Mouse (Mus musculus): Measurements from ENCODE around the gene Spic. TPM values are rescaled to one million over a fixed set of nuclear protein-coding genes. Genes with fewer than 3 reads are reported as not detected.

The Spic gene
- total RNA-seq (2023) = 1 to 10 TPM in 1 of 2 experiments, under 1 TPM in 1; 0.60 to 1.2 TPM

DNA sequence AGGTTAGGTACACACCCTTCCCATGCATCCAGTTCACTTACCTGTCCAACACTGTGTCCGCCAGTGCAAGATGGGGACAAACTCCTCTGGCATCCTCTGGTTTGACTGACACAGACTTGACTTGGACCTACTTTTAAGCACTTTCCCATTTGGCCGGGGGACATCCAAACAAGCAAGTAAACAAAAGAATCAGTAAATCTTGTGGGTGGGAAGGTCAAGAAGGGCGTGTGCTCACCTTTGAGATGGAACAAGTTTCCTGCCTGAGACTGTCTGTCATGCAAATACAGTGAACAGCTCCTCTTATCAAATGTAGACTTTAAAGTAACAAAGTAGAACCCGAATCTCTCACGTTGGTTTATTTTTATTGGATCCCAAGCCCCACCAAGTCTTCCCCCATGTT, at the start of gene Spic:
Gene Spic, minus strand, starts transcription at position 91 of the 400 bp plus-strand sequence.

DNA sequence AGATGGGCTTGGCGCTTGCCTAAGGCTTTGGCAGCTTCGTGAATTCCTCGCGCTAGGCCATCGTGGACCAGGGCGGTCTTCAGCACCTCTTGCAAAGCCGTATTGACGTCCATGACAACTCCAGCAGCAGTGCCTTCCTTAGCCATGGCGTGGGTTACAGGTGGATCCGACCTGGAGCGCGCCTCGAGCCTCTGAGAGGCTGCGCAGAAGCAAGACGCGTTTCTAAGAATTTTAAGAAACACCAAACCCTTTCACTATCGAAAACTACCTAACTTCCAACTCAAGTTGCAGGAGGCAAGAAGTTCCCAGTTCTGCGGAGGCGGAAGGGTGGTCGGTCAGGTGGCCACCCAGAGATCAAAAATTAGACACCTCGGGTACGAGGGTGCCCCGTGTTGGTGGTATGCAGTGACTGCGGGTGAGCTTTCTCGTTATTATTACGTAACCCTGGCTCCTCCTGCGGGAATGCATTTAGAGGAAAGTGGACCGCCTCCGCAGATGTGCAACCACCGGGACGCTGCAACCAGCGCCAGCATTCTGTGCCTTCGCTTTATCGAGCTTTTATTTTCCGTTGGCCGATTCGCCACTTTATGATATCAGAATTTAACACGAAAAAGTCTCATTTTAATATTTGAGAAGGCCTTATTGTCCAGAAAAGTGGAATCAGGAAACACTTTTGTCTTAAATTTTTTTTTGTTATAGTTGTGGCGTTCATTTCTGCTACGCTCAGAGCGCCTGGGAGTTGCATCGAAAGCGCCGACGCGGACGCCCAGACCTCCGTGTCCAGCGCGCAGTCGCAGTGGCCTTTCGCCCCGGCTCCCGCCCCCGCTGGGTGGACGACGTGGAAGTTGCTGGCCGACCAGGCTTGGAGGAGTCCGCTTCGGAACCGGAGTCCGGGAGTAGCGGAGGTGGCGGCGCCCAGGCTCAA, 46.0 kb upstream of the Spic start, which contains the start of gene Arl1:
Gene Arl1, plus strand, starts transcription at position 288 of the 925 bp plus-strand sequence.

Other genes with a start within 250 kb of the Spic start
- not detected for gene Sycp3, start 225.4 kb downstream of the Spic start, total RNA-seq (2023)
- gene Chpt1, start 180.9 kb downstream of the Spic start, total RNA-seq (2023) = 1 to 10 TPM; 8.5 to 8.6 TPM
- gene Mybpc1, start 79.9 kb downstream of the Spic start, total RNA-seq (2023) = under 1 TPM; 0.11 to 0.31 TPM
- gene Arl1, start 45.8 kb upstream of the Spic start, total RNA-seq (2023) = 10 to 100 TPM; 29.0 to 30.6 TPM
- 10 to 100 TPM in 1 of 2 experiments, 1 to 10 TPM in 1; 8.6 to 12.8 TPM for gene Utp20, start 141.8 kb upstream of the Spic start, total RNA-seq (2023)
- gene Slc5a8, start 201.0 kb upstream of the Spic start, total RNA-seq (2023) = not detected

All from neutrophil, adult 83 days (primary cell).